Comparison of ENCODE assay signal across 29 mouse cellular contexts in the genomic region with DNA sequence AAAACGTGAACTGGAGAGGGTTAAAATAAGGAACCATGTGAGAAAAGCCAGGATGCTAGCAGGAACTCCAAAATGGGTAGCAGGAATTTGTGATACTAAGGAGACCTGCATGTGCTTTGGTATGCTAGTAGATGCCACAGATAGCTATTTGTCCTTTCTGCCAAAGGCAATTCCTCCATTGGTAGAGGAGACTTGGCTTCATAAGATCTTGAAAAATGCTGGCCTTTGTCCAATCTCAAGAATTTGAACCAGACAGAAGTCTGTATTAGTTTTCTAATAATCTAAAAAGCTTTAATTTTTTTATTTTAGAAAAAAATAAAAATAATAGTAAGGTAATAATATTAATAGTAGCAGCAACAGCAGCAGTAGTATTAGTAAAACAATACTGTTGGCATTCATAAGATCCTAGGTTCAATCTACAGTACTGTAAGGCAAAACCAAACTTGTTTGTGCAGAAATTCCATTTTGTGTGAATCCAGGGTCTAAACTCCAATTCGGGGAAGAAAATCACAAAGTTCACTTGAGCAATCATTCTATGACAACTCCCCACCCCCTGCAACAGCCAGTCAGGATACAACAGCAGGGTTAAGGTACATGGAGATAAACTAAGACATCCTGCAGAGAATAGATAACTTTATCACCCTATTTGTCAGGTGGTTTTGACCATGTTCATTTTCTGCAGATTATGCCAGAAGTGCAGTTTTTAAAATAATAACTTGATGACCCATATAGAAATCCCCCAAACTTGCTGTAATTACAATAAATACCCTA. TPM values are rescaled to one million over a fixed set of nuclear protein-coding genes. Genes with fewer than 3 reads are reported as not detected.
DNase-seq lines count a peak whose midpoint lies in the region; ATAC-seq and TF ChIP-seq lines count a peak whose summit lies in the region.
"Had no signal": no experiment of that assay in that cellular context is flagged by ENCODE, and none has a peak within 500 bp of the region (broad histone marks: within the 10 kb centered on the region; RNA-seq: fewer than 3 reads in every experiment).

No protein-coding gene starts in this region.

- H3K4me3 ChIP-seq in intestine, embryonic 16.5 days (ENCODE audit: low read length), result no peak overlapping the region
- H3K4me3 ChIP-seq in liver, adult 2 months (ENCODE audit: insufficient read depth, low read depth, low read length), result no peak overlapping the region
- no peak overlapping the region for H3K4me3 ChIP-seq in liver, postnatal 0 days (ENCODE audit: low read depth, low read length)
- H3K4me3 ChIP-seq: heart, embryonic 13.5 days; hindbrain, embryonic 13.5 days; lung, embryonic 15.5 days; midbrain, embryonic 13.5 days; myocyte had no signal

- no peaks in the 10 kb centered on the region for H3K79me2 ChIP-seq in liver, adult 2 months (ENCODE audit: control insufficient read depth, insufficient read depth, low read length)

- H3K27ac ChIP-seq in intestine, embryonic 16.5 days (ENCODE audit: low read length), result peak overlapping the region; percentile 88
- peak overlapping the region; percentile 89 for H3K27ac ChIP-seq in liver, adult 2 months (replicated peaks; ENCODE audit: insufficient read depth, low read depth, low read length)
- peak overlapping the region; percentile 89 for H3K27ac ChIP-seq in liver, postnatal 0 days (ENCODE audit: low read depth)
- H3K27ac ChIP-seq: heart, embryonic 13.5 days; hindbrain, embryonic 13.5 days; lung, embryonic 15.5 days; midbrain, embryonic 13.5 days had no signal

- H3K27me3 ChIP-seq in intestine, embryonic 16.5 days (replicated peaks; ENCODE audit: control insufficient read depth, insufficient read depth, low read length), result no peaks in the 10 kb centered on the region
- H3K27me3 ChIP-seq in liver, adult 2 months (ENCODE audit: control insufficient read depth, insufficient read depth, low read length), result no peaks in the 10 kb centered on the region
- H3K27me3 ChIP-seq in liver, postnatal 0 days (ENCODE audit: insufficient read depth, low read length), result no peaks in the 10 kb centered on the region
- H3K27me3 ChIP-seq: heart, embryonic 13.5 days; hindbrain, embryonic 13.5 days; lung, embryonic 15.5 days; midbrain, embryonic 13.5 days; Patski had no signal

- ATAC-seq in intestine, embryonic 16.5 days, result peak; percentile 75
- ATAC-seq in liver, postnatal 0 days, result peak; percentile 92
- ATAC-seq: activated CD4-positive, CD25-positive, alpha-beta regulatory T cell, adult 4 months; inflammation-experienced regulatory T-cells, adult 6 months; midbrain, embryonic 13.5 days; Patski had no signal

- H3K9ac ChIP-seq in intestine, embryonic 16.5 days (ENCODE audit: low read depth, low read length), result no peak overlapping the region
- H3K9ac ChIP-seq in liver, adult 2 months (ENCODE audit: low read depth, low read length), result no peak overlapping the region
- no peak overlapping the region for H3K9ac ChIP-seq in liver, postnatal 0 days (replicated peaks)
- H3K9ac ChIP-seq: heart, embryonic 13.5 days; hindbrain, embryonic 13.5 days; lung, embryonic 15.5 days; midbrain, embryonic 13.5 days had no signal

- 59% methylated on average over 2 of the region's 2 CpGs for WGBS in intestine, embryonic 16.5 days
- 38% methylated on average over 2 of the region's 2 CpGs for WGBS in liver, adult 2 months
- 24% methylated on average over 2 of the region's 2 CpGs for WGBS in liver, postnatal 0 days (ENCODE audit: insufficient replicate concordance)

- no peak overlapping the region for H3K4me2 ChIP-seq in intestine, embryonic 16.5 days (ENCODE audit: low read depth, low read length)
- no peak overlapping the region for H3K4me2 ChIP-seq in liver, postnatal 0 days (ENCODE audit: low read depth, low read length)
- H3K4me2 ChIP-seq: heart, embryonic 13.5 days; hindbrain, embryonic 13.5 days; lung, embryonic 15.5 days; midbrain, embryonic 13.5 days had no signal

- peaks cover 6% of the 10 kb centered on the region; the same call in 1 of the 2 replicates for H3K4me1 ChIP-seq in intestine, embryonic 16.5 days (ENCODE audit: control insufficient read depth, insufficient read depth, low read length)
- H3K4me1 ChIP-seq in liver, adult 2 months (ENCODE audit: control insufficient read depth, insufficient read depth, low read length), result peaks cover 30% of the 10 kb centered on the region
- peaks cover 3% of the 10 kb centered on the region; the same call in 1 of the 2 replicates for H3K4me1 ChIP-seq in liver, postnatal 0 days (ENCODE audit: insufficient read depth)
- H3K4me1 ChIP-seq: heart, embryonic 13.5 days; hindbrain, embryonic 13.5 days; midbrain, embryonic 13.5 days had no signal

- H3K36me3 ChIP-seq in intestine, embryonic 16.5 days (ENCODE audit: control insufficient read depth, insufficient read depth, low read length), result no peaks in the 10 kb centered on the region
- no peaks in the 10 kb centered on the region for H3K36me3 ChIP-seq in liver, adult 2 months (ENCODE audit: control insufficient read depth, insufficient read depth, low read length)
- no peaks in the 10 kb centered on the region for H3K36me3 ChIP-seq in liver, postnatal 0 days (replicated peaks; ENCODE audit: insufficient read depth, low read length)
- H3K36me3 ChIP-seq: heart, embryonic 13.5 days; hindbrain, embryonic 13.5 days; lung, embryonic 15.5 days; midbrain, embryonic 13.5 days had no signal

- no peak for TF ChIP-seq POLR2A in liver, adult 2 months (IDR thresholded peaks at IDR 0.05; ENCODE audit: extremely low read depth, insufficient read depth, low read length)

- DNase-seq in kidney, adult 11 months, result peak; percentile 72
- DNase-seq in kidney, adult 18-20 months, result no peak
- peak; percentile 100 for DNase-seq in liver, adult 2 months (ENCODE audit: extremely low read depth, low read depth, low spot score)
- peak; percentile 28 for DNase-seq in liver, postnatal 0 days
- no peak for DNase-seq in frontal cortex, postnatal 36 days (ENCODE audit: low spot score in 2 of 2)
- DNase-seq in lung, adult 18-20 months, result no peak
- no peak for DNase-seq in layer of hippocampus, adult 9-10 months (ENCODE audit: low spot score)
- DNase-seq: adrenal gland, postnatal 10 days; cerebellum, adult 11-12 months; cerebellum, postnatal 14 days; heart, adult 11 months; layer of hippocampus, adult 9-11 months; lung, postnatal 4 days; right cerebral cortex, postnatal 14 days; thymus, adult 2 months had no signal

- no peak for TF ChIP-seq CTCF in liver, adult 2 months (IDR thresholded peaks at IDR 0.05; ENCODE audit: low read depth, low read length)
- TF ChIP-seq CTCF in liver, postnatal 0 days (IDR thresholded peaks at IDR 0.05; ENCODE audit: low read depth), result no peak

- peak; percentile 92 for TF ChIP-seq EP300 in liver, postnatal 0 days (IDR thresholded peaks at IDR 0.05; ENCODE audit: low read depth)

- H3K9me3 ChIP-seq in intestine, embryonic 16.5 days (ENCODE audit: control insufficient read depth, low read length), result no peaks in the 10 kb centered on the region
- H3K9me3 ChIP-seq in liver, postnatal 0 days (ENCODE audit: low read length), result no peaks in the 10 kb centered on the region
- H3K9me3 ChIP-seq: heart, embryonic 13.5 days; hindbrain, embryonic 13.5 days; lung, embryonic 15.5 days; midbrain, embryonic 13.5 days had no signal

RNA-seq across cellular contexts. Expression of gene Sucnr1, which starts 12.9 kb away (rescaled TPM):
- 0.47 and 0.70 TPM in 2 replicates for polyA plus RNA-seq in intestine, embryonic 16.5 days (2015; fragmentation: Nextera tagmentation; extraction: Ambion mirVana)
- 27.3 and 45.3 TPM in 2 replicates for total RNA-seq in liver, adult 2 months (2014; rRNA removed)
- polyA plus RNA-seq in liver, adult 2 months (2012; rRNA removed), result 27.1 and 28.0 TPM in 2 replicates
- 0.21 and 0.34 TPM in 2 replicates for polyA plus RNA-seq in liver, postnatal 0 days (2015; fragmentation: Nextera tagmentation; extraction: Ambion mirVana)
- total RNA-seq: heart, postnatal 25 days; neutrophil, adult 5-6 weeks had no signal
- polyA plus RNA-seq: activated CD4-positive, CD25-positive, alpha-beta regulatory T cell, adult 4 months; brain, embryonic 14.5 days; heart, embryonic 13.5 days; hindbrain, embryonic 13.5 days; inflammation-experienced regulatory T-cells, adult 6 months; limb, embryonic 11.5 days; midbrain, embryonic 13.5 days; myocyte; Patski; stomach, embryonic 14.5 days had no signal

Comparison
In these comparisons a context has a peak if more than half of its experiments do, and no peak if none do; other contexts are left out.
1. DNase-seq: peak in kidney, adult 11 months (single experiment), liver, adult 2 months (single experiment) and liver, postnatal 0 days (single experiment); none in kidney, adult 18-20 months (single experiment), frontal cortex, postnatal 36 days (0 of 2), lung, adult 18-20 months (0 of 2) and layer of hippocampus, adult 9-10 months (single experiment).
2. RNA of gene Sucnr1, which starts 12.9 kb away (polyA plus RNA-seq): 27.1 to 28.0 TPM in liver, adult 2 months; 0.47 to 0.70 TPM in intestine, embryonic 16.5 days and 0.21 to 0.34 TPM in liver, postnatal 0 days; every median in the first group is over 10 times any median in the second.
3. Peak in every context shown above with its lines, with median percentiles within 50 percentile points of each other: H3K27ac ChIP-seq.